Mouse (Mus musculus): ENCODE data around the gene Inf2.

The Inf2 gene

DNA sequence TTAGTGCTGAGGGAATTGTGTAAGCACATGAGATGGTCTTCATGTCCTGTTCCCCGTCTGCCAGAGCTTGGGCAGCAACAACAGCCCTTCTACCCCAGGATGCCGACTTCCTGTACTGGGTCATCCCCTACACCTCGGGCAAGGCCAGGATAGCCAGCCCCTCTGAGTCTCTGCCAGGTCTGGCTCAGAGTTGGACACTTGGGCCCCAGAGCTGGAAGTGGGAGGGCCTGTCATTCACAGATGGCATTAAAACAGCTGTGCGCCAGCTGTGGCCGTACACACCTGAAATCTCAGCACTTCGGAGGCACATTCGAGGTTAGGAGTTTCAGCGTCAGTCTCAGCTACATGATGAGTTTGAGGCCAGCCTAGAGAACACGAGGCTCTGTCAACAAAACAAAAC, 7.9 kb downstream of the Inf2 start:
- no peak for DNase-seq

DNA sequence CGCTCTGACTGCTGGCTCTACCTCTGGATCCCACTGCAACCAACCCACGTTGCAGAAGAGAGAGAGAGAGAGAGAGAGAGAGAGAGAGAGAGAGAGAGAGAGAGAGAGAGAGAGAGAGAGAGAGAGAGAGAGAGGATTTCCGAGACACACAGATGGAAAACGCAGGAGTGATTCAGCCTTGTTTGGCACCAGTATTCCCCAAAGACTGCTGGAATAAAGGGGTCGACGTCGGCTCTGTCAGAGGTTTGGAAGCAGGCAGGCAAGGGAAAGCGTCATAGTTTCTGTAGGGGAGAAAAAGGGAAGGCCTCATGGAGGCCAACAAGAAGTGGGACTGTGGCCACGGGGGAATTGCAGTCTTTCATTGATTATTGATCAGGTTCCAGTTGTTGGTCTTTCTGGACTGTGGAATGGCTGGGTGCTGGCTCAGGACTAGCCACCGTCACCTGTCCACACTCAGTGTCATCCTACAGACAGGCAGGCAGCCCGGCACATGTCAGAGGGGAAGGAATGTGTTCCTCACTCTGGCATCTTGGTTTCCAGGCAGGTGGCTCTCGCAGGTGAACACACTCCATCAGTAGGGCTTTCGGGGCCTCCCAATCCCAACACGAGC, 8.4 kb downstream of the Inf2 start:
- DNase-seq, result no peak

DNA sequence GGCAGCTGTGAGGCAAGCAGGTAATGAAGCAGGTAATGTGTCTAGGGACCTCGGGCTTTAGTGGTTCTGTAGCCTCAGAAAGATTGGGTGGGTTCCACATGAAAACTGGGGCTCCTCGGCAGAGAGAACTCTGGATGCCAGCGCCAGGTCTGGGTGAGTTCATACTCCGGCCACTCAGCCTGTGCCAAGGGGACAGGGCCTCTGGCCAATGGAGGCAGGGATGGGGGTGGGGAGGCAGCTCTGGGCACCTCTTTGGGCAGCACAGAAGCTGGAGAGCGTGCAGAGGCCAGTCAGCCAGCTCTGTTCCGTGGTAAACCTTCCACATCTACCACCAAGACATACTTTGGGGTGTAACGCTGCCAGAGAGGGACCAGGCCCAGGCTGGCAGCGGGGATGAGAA, 9.0 kb downstream of the Inf2 start:
- no peak for DNase-seq

DNA sequence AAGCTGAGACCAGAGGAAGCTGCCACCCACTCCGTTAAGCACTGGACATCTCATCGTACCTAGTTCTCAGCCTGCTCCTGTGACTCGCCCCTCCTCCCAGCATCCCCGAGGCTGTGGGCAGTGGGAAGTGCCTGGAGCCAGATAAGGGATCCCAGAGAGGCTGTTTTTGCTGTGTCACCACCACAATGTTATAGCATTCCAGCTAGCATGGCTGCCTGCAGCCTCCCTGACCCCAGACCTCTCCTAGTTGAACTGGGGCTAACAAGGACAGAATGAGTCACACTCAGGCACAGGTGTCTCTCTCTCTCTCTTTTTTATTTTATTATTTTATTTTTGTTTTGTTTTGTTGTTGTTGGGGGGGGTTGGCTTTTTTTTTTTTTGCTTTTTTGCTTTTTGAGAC, 10.6 kb downstream of the Inf2 start:
- peak; percentile 72 for DNase-seq

DNA sequence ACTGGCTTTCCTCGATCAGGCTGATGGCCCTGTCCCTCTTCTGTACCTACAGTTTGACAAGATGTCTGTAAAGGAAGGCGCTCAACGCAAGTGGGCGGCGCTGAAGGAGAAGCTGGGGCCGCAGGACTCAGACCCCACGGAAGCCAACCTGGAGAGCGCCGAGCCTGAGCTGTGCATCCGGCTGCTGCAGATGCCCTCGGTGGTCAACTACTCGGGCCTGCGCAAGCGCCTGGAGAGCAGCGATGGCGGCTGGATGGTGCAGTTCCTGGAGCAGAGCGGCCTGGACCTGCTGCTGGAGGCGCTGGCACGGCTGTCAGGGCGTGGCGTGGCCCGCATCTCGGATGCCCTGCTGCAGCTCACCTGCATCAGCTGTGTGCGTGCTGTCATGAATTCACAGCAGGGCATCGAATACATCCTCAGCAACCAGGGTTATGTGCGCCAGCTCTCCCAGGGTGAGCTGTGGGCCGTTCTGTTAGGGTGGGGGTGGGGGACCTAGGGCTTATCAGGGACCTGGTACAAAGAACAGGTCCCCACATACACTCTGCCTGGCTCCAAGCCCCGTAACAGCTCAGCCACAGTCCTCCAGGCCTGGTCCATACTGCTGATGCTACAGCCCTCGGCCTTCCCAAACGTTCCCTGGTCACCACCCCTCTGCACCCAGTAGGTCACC, 11.5 kb downstream of the Inf2 start:
- no peak for DNase-seq

DNA sequence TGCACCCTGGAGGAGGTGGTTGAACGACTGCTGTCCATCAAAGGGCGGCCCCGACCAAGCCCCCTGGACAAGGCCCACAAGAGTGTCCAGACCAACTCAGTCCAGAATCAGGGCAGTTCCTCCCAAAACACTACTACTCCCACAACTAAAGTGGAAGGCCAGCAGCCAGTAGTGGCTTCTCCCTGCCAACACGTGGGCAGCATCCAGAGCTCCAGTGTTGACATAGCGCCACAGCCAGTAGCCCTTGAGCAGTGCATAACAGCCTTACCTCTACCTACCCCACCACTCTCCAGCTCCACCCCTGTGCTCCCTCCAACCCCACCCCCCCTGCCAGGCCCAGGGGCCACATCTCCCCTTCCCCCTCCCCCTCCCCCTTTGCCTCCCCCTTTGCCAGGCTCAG, 15.4 kb downstream of the Inf2 start:
- no peak for DNase-seq

DNA sequence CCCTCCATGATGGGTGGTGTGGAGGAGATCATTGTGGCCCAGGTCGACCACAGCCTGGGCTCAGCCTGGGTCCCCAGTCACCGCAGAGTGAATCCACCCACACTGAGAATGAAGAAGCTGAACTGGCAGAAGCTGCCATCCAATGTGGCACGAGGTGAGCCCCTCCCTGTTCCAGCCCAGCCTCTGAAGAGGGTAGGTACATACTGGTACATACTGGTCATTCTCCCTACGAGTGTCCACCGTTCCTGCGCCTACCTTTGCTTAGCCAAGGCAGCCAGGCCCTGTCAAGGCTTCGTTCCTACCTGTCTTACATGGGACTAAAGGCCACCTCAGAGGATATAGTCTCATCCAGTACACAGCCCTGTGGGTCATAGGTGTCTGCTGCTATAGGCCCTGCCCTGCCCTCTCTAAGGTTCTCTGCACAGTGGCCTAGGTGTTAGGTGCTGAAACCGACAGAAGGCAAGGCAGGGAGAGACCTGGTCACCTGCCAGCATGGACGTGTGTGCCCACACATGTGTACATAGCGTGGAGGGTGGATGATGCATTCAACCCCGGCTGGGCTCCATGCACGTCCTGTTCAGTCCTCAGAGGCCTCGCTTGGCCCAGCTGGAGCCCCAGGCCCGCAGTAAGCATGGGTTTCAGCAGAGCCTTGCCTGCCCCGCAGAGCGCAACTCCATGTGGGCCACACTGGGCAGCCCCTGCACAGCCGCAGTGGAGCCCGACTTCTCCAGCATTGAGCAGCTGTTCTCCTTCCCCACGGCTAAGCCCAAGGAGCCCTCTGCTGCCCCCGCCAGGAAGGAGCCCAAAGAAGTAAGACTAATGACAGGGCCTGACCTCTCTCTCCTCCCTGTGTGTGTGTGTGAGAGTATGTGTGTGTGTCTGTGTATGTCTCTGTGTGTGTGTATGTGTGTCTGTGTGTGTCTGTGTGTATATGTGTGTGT, 16.4 kb downstream of the Inf2 start:
- DNase-seq, result peak; percentile 62

DNA sequence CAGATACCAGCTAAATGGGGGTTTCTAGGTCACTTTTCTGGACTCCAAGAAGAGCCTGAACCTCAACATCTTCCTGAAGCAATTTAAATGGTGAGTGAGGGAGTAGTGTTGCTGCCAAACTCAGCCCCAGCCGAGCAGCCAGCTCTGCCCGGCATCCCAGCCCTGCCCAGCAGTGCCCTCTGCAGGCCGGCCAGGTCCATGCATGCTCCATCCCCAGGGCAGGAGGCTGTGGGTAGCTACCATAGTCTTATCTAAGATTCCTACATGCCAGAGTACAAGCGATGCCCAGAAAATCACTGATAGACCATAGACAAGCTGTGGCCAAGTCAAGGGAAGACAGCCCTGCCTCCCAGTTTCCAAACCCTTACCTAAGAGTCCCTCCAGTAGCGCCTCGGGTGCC, 17.2 kb downstream of the Inf2 start:
- DNase-seq, result peak; percentile 71

DNA sequence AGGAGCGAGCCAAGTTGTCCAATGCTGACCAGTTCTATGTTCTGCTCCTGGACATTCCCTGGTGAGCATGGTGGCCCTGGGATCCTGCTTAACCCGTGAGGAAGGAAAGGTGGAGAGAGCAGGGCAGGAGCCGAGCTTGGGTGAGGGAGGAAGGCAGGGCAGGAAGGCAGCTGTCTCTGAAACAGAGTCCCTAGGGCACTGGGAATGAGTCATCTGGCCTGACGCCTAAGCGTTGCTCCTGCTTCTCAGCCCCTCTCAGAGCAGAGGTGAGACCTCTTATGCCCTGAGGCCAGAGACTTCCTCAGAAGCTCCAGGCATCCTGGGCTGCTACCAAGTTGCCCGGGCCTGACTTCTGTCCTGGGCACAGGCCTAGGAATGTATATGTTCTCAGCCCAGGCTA, 18.4 kb downstream of the Inf2 start:
- DNase-seq, result no peak

DNA sequence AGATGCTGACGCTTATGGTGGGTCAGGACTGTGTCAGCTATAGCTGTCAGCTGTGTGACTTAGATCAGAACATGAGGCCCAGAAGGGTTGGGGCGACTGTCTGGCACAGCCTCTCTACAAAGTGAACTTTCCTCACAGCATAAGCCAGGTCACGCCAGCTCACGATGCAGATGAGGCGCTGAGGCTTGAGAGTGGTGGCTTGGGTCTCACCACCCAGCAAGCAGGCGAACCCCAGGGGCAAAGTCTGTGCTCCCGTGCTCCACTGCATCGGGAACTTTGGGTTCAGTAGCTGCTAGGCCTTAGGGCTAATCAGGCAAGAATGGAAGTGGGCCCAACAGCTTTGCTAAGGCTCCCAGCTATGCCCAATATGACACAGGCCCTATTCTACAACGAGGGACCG, 20.4 kb downstream of the Inf2 start:
- DNase-seq, result no peak

DNA sequence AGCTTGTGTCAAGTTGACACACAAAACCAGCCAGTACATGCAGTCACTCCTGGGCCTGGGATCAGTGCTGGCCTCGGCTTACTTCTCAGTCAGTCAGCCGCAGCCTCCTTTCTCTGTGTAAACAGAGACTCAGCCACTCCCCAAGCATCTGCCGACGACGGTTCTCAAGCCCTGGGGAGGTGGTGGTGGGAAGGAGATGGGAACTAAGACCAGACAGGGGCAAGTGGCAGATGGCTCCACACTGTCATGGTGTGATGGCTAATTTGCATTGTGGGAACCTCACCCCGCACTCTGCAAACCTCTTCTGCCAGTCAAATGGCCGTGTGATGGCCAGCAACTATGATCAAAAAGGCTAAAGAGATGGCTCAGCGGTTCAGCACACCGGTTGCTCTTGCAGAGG, 28.1 kb downstream of the Inf2 start:
- no peak for DNase-seq

DNA sequence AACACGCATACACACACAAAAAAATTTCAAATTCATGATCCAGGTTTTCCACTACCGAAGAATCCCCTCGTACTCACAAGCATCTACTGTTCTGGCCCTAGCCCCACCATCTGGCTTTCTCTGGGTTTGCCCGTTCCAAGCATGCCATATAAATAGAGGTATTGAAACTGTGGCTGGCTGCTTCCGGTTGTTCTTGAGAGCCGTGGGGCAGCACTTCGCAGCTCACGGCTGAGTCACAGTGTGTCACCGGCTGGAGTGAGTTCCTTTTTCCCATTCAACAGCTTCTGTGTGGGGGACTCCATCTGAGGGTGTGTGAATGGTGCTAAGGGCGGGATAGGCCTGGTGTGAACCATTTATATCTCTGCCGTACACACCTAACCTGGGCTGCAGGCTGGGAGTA, 28.6 kb downstream of the Inf2 start:
- no peak for DNase-seq

DNA sequence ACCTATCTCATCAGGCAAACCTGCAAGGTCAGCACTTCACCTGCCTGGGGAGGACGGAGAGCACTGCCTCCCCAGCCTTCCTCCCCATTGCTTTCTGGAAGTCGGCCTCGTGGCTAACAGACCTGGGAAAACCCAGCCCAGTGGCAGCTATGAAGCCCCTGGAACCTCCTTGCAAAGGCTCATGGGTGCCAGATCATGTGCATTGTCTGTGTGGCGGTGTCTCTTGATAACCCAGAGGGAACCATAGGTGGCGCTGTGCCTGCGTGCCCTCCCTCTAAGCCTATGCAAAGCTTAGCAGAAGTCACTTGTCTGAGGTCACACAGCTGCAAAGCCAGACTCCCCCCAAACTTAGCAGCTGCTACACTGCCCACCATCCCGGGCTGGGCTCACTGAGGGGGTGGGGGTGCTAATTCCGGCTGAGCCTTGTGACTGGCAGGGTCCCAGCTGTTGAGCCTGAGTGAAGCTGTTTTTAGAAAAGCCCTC, 29.4 kb downstream of the Inf2 start:
- DNase-seq, result peak; percentile 68

DNA sequence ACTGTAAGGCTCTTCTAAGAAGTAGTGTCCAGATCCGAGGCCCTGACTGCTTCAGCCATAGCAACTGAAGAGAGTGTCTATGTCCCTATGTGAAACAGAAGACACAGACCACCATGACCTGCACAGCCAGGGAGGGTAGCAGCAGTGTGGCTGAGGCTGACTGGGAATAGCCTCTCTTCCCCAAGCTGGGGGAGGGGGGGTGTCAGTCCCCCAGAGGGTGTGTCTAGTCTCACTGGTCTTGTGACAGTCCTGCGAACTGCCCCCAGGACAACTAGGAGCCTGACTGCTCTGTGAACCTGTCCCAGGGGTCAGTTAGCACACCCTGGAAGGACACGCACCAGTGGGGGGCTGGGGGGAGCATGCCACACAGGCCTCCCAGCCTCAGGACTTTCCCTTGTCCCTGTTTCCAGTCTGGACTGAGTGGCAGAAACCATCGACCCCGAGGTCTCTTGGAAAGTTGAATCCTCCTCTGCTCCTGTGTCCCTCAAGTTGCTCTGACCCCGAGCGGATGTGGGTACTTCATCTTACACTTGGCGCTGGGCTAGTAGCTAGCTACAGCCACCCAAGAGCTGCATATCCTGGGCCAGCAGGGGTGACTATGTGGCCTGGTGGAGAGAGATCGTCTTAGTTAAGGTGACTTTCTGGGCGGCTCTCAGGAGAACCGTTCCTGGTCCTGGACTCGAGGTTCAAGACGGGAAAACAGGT, 30.5 kb downstream of the Inf2 start:
- DNase-seq, result no peak

DNA sequence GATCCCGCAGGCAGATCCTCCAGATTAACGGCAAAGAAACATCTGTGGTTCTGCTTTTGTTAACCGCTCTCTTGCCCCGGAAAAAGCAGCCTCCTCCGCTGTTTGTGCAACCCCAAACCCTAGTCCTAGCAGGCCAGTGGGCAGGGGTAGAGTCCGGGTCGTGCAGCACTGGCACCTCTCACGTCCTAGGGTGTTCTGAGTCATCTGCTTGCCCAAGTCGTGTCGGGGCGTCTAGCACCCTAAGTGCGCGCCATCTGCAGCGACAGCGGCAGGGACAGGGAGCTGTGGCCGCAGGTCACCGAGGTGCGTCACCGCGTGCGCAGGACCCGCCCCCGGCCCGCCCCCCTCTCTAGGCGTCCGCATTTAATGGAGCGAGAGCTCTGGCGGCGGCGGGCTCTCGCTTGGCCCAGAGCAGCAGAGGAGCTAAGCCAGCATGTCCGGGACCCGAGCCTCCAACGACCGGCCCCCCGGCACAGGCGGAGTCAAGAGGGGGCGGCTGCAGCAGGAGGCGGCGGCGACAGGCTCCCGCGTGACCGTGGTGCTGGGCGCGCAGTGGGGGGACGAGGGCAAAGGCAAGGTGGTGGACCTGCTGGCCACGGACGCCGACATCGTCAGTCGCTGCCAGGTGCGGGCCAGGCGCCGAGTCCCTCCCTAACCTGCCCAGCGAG, 31.2 kb downstream of the Inf2 start, which contains the start of gene Adssl1:
TSS of gene Adssl1 (plus strand) at position 360 of the 668 bp plus-strand sequence.
- DNase-seq, result peak; percentile 75

DNA sequence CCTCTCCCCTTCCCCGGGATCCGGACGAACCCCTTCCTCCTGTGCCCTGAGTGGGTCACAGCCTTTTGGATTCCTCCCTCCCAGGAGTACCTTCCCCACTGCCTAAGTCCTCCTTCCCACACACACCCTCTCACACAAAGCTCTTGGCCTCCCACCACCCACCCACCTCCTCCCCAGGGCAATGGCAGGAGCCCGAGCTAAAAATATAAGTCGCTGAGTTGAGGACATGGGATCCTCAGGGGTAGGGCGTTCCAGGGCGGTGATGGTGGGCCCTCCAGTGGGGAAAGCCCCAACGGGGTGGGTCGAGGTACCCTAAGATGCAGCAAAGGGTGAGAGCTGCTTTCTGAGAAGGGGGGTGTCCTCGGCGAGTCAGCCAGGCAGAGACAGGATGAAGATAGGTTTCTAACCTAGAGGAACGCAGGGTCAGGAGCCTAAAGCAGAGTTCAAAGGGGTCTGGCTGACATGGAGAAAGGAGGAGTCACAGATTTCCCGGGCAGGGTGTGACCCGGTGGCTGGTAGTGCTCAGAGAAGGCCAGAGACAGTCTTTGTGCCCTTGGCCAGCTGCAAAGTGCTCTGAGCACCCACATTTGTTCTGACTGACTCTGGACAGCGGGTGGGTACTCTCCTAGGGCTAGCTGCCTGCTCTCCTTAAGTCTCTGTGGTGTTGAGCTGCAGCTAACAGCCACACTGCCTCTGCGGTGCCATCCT, 31.9 kb downstream of the Inf2 start:
- DNase-seq, result no peak

DNA sequence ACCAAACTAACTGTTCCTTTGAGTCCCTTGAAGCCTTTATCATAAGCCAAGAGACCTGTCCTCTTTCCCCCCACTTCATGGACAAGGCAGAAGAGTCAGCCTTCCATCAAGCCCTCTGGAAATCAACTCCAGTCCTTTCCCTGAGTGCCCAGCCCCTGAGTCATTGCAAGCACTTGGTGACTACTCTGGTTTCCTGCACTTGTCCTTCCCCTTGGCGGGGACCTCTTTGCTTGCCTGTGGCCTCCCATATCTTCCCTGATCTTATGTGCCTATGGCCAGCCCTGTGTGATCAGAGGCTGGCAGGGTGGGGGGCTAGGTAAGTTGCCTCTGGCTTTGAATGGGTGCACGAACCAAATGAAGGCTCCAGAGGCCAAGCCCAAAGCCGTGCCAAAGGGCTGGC, 33.3 kb downstream of the Inf2 start:
- no peak for DNase-seq

DNA sequence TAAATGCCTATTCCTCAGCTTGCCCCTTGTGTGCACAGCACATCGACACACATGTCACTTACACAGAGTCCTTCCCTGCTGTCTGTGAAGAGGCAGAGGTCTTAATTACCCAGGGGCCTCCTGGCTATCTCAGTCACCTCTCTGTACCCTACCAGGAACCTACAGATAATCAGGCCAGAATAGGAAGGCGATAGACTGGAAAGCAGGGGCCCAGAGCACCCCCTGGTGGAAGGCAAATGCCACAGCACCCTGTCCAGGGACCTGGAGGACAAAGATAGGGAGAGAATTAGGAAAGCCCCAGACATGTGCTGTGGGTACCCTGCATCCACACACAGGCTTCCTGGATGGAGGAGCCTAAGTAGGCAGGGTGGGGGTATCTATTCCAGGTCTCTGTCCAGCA, 35.2 kb downstream of the Inf2 start:
- DNase-seq, result peak; percentile 78

DNA sequence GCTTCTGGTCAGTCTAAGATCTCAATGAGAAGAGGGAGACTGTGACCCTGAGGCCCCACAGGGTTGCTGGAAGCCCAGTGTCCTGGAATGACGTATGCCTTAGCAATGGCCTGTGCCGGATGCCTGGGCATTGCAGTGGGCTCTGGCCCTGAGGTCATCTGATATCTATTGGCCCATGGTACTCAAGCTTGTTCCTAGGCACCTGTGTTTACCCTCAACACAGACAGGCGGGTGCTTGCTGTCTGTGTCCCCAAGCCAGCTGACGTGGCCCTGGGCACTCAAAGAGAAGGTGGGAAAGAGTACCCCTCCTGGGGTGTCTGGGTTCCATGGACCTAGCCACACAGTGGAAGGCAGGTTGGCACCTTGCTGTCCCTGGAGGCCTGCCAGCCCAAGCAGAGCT, 37.1 kb downstream of the Inf2 start:
- DNase-seq, result no peak

DNA sequence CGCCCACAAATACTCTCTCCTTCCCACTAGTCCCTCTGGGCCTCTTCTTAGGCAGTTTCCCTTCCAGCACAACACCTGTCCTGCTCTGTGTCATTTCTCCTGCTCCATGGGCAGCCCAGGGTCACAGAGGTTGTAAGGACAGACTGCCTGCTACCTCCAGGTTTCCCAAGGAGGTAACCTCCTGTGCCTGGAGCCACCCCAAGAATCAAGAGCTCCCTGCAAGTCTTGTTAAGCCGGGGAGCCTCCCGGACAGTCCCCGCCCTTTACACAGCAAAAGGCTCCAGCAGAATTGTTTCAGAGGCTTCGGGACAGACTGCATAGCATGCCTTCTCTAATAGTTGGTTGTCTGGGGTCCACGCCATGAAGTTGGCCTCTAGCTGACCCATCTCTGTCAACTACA, 37.9 kb downstream of the Inf2 start:
- DNase-seq, result no peak

DNA sequence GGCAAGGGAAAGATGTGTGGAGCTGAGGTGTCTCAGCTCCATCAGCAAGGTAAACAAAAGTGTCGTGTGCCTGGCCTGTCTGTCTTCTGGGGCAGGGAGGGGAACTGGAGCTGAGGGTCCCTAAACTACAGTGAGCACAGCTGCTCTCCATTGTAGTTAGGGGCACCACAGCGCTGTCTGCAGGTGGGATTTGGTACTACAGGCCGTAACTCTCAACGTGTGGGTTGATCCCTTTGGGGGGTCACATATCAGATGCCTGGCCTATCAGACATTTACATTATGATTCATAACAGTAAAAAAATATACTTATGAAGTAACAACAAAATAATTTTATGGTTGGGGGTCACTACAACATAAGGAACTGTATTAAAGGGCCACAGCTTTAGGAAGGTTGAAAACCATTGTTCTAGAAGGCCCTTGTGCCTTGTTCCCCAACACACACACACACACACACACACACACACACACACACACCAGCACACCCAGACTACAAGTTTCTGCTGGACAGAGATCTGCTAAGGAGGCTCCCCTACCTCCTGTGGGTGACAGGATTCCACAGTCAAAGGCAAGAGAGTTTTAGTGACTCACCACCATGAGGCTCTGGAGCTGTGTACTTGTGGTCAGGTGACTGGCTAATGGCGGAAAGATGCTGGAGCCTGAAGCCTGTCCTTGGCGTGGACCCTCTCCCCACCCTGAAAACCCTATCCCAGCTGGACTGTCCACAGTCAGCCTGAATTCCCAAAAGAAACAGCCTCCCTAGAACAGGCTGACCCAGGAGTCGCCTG, 38.7 kb downstream of the Inf2 start:
- DNase-seq, result no peak

Data from liver (tissue).